Mouse (Mus musculus): ENCODE measurements around the gene Slc30a1. TPM values are rescaled to one million over a fixed set of nuclear protein-coding genes. Genes with fewer than 3 reads are reported as not detected.

The Slc30a1 gene
- polyA plus RNA-seq, 1 experiment from 2014 or later = 3.1 TPM

DNA sequence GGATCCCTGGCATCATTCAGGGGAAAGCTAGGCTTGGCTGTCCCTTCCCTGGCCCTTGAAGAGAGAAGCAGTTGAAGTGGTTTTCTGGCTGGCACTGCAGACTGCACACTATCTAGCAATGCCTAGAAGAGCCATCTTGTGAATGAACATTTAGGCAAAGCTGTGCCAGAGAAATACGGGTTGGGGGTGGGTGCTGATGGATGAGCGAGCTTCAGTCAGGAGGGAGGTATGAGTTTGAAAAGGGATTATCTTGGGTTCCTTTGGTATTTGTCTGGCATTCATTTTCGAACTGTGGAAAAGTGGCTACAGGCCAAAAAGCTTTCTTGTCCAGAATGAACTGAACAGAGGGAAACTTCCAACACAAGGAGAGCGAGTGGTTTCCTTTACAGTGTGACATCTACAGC, 28.0 kb upstream of the Slc30a1 start:
- 54% methylated on average over 4 of the region's 4 CpGs for WGBS
- H3K9ac ChIP-seq = no peak overlapping the region
- no peak overlapping the region for H3K27ac ChIP-seq
- no peaks in the 10 kb centered on the region for H3K27me3 ChIP-seq
- H3K9me3 ChIP-seq = no peaks in the 10 kb centered on the region
- no peak overlapping the region for H3K4me3 ChIP-seq
- no peaks in the 10 kb centered on the region for H3K36me3 ChIP-seq
- no peaks in the 10 kb centered on the region for H3K4me1 ChIP-seq
- ATAC-seq (ENCODE audit: borderline replicate concordance, extremely low read depth, low FRiP score, low TSS enrichment) = no peak
- no peak overlapping the region for H3K4me2 ChIP-seq

DNA sequence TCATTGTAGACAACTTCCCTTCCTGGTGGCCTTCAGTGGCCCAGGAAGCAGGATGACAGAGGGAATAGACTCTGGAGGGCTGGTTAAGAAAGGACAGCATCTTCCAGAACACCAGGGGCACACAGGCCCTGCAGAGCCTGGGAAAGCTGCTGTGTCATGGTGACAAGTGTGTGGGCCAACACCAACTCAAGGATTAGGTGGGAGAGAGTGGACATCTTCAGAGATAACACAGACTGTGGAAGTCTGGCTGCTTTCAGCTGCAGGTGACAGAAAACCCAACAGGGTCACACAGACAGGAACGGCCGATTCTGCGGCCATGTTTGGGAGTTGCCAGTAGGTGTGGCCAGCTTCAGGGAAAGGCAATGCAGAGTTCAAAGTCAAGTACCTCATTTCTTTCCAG, 26.3 kb upstream of the Slc30a1 start:
- no peak for ATAC-seq (ENCODE audit: borderline replicate concordance, extremely low read depth, low FRiP score, low TSS enrichment)
- no peaks in the 10 kb centered on the region for H3K4me1 ChIP-seq
- H3K36me3 ChIP-seq = no peaks in the 10 kb centered on the region
- no peaks in the 10 kb centered on the region for H3K27me3 ChIP-seq
- WGBS = 76% methylated on average over 3 of the region's 3 CpGs
- H3K4me2 ChIP-seq = no peak overlapping the region
- H3K27ac ChIP-seq = no peak overlapping the region
- H3K9me3 ChIP-seq = no peaks in the 10 kb centered on the region
- no peak overlapping the region for H3K9ac ChIP-seq
- H3K4me3 ChIP-seq = no peak overlapping the region

DNA sequence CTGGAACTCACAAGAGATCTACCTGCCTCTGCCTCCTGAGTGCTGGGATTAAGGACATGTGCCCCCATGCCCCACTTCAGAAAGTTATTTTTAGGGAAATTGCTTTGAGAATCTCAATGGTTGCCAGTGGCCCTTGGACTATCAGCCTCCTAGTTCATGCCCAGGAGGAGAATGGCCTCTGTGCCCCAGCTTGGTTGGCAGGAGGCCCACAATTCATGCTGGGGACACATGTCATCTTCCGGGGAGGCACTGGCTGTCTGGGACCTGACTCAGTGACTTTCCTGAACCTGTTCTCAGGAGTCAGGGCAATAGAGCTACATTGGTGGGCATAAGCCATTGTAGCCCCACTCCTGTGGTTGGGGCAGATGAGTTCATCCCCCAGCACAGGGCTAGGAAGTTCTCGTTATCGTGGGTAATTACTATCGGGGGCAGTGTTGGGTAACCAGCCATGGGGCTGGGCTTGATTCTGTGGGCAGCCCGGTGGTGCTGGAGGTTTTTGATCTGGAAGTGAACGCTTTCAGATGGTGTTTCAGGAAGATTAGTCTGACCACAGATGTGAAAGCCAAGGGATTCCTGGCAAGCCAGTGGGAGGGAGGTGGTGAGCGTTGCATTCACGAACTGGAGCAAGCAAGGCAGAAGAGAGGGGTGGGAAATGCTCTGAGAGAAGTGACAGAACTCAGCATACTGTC, 25.5 kb upstream of the Slc30a1 start:
- WGBS = 59% methylated on average over 8 of the region's 8 CpGs
- H3K27me3 ChIP-seq = no peaks in the 10 kb centered on the region
- no peaks in the 10 kb centered on the region for H3K4me1 ChIP-seq
- ATAC-seq (ENCODE audit: borderline replicate concordance, extremely low read depth, low FRiP score, low TSS enrichment) = no peak
- H3K4me3 ChIP-seq = no peak overlapping the region
- H3K9me3 ChIP-seq = no peaks in the 10 kb centered on the region
- no peaks in the 10 kb centered on the region for H3K36me3 ChIP-seq
- H3K4me2 ChIP-seq = no peak overlapping the region
- no peak overlapping the region for H3K9ac ChIP-seq
- H3K27ac ChIP-seq = no peak overlapping the region

DNA sequence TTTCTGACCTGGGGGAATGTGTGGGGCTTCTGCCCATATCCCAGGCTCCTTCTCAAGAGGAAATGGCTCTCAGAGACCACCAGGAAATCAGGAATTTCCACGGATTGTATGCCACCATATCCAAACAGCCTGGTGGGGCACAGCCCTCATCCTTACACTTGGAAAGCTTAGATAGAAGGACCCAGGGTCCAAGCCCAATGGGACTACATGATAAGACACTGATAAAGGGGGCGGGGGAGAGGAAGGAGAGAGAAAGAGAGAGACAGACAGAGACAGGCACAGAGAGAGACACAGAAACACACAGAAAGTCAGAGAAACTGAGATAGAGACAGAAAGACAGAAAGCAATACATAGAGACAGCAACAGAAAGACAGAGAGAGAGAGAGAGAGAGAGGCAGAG, 24.9 kb upstream of the Slc30a1 start:
- Histone ChIP-seq H3K4me1 (no peaks in the 10 kb centered on the region), H3K4me2 (no peak overlapping the region), H3K9ac (no peak overlapping the region), H3K27ac (no peak overlapping the region), H3K9me3 (no peaks in the 10 kb centered on the region), H3K36me3 (no peaks in the 10 kb centered on the region), H3K4me3 (no peak overlapping the region), H3K27me3 (no peaks in the 10 kb centered on the region)
- 57% methylated on average over 2 of the region's 2 CpGs for WGBS
- ATAC-seq (ENCODE audit: borderline replicate concordance, extremely low read depth, low FRiP score, low TSS enrichment) = no peak

DNA sequence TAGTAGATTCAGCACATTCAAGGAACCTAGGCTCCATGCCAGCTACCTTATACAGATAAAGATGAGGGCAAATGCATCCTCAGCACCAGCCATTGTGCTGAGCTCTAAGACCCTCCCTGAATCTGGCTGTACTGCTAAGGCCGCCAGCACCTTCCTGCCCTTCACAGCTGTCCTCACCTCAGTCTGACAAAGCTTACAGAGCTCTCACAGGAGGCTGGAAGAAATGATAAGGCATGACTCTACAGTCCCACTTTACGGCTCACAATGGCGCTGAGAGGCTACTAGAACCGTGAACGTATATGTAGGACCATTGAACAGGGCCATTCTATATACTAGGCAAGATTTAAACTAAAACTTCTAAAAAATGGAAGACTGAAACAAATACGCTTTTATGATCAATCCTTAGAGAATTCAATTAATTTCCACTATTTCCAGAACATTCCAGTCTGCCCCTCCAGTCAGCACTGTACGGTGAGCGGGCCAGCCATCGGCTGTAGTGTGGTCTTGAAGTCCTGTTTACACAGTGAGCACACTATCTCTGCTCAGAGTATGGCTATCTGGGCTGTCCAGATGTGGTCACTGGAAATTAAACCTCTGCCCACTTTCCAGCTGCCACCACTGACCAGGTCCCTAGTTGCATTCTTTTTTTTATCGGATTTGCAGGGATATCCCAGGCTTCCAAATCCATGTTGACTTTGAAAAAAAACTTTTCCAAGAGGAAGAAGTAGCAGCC, 23.9 kb upstream of the Slc30a1 start:
- Histone ChIP-seq H3K27ac (no peak overlapping the region), H3K4me2 (no peak overlapping the region), H3K9me3 (no peaks in the 10 kb centered on the region), H3K4me1 (no peaks in the 10 kb centered on the region), H3K27me3 (no peaks in the 10 kb centered on the region), H3K9ac (no peak overlapping the region), H3K36me3 (no peaks in the 10 kb centered on the region), H3K4me3 (no peak overlapping the region)
- ATAC-seq (ENCODE audit: borderline replicate concordance, extremely low read depth, low FRiP score, low TSS enrichment) = no peak
- 83% methylated on average over 10 of the region's 10 CpGs for WGBS

DNA sequence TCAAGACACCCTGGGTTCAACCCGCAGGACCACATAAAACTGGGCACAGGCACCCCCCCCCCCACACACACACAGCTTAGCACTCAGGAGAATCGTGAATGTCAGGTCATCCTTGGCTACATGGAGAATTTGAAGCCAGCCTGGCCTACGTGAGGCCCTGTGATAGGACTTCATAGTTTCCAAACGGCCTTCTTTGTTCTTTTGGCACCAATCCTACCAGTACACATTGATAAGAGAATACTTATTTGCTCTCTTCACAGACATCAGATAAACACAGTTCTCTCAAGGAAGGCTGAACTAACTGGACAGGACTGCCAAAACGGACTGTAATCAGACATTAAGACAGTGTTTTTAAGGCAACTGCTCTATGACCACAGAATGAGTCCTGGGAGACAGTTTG, 22.9 kb upstream of the Slc30a1 start:
- H3K4me1 ChIP-seq = no peaks in the 10 kb centered on the region
- no peak overlapping the region for H3K4me2 ChIP-seq
- H3K27ac ChIP-seq = no peak overlapping the region
- no peaks in the 10 kb centered on the region for H3K9me3 ChIP-seq
- H3K36me3 ChIP-seq = no peaks in the 10 kb centered on the region
- H3K27me3 ChIP-seq = no peaks in the 10 kb centered on the region
- H3K9ac ChIP-seq = no peak overlapping the region
- no peak for ATAC-seq (ENCODE audit: borderline replicate concordance, extremely low read depth, low FRiP score, low TSS enrichment)
- no peak overlapping the region for H3K4me3 ChIP-seq
- WGBS = 26% methylated on average over 5 of the region's 5 CpGs

DNA sequence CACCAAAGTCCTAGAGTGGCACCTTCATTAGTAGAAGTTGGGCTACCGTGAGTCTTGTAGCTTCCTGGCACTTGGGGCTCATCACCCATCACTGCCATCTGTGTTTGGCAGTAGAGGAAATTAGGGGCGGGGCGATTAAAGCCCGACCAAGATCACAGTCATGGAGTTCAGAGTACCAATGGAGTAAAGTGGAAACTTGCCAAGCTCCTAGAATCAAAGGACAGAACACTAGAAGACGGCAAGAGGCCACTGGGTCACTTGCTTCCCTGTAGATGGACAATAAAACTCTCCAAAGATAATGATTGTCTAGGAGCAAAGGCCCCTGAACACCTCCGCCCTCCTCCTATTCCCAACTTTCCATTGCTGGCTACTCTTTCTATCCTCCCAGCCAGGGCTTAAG, 14.7 kb upstream of the Slc30a1 start:
- Histone ChIP-seq H3K27ac (no peak overlapping the region), H3K4me3 (no peak overlapping the region), H3K9me3 (no peaks in the 10 kb centered on the region), H3K27me3 (no peaks in the 10 kb centered on the region), H3K4me2 (no peak overlapping the region), H3K36me3 (no peaks in the 10 kb centered on the region), H3K9ac (no peak overlapping the region), H3K4me1 (peaks cover 3% of the 10 kb centered on the region)
- 60% methylated on average over 6 of the region's 6 CpGs for WGBS
- no peak for ATAC-seq (ENCODE audit: borderline replicate concordance, extremely low read depth, low FRiP score, low TSS enrichment)

DNA sequence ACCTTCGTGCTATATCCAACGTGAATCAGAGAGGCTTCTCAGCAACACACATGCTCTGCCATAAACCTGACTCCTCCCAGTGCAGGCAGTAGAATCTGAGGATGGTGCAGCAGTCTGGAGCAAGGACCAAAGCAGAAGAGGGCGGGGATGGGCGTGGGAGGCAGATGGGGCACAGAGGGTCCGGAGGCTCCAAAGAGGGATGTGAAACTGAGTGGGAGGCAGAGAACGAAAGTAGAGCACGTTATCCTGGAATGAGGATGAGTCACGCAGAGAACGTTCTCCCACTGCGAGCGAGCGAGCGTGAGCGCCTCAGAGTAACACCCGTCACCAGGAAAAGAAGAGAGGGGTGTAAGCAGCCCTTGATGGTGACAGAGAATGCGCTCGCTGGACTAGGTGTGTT, 12.2 kb upstream of the Slc30a1 start:
- no peak overlapping the region for H3K4me3 ChIP-seq
- H3K4me1 ChIP-seq = peaks cover 13% of the 10 kb centered on the region
- H3K9me3 ChIP-seq = no peaks in the 10 kb centered on the region
- H3K27me3 ChIP-seq = no peaks in the 10 kb centered on the region
- H3K9ac ChIP-seq = no peak overlapping the region
- no peaks in the 10 kb centered on the region for H3K36me3 ChIP-seq
- no peak overlapping the region for H3K4me2 ChIP-seq
- 78% methylated on average over 17 of the region's 17 CpGs for WGBS
- H3K27ac ChIP-seq = no peak overlapping the region
- ATAC-seq (ENCODE audit: borderline replicate concordance, extremely low read depth, low FRiP score, low TSS enrichment) = no peak

DNA sequence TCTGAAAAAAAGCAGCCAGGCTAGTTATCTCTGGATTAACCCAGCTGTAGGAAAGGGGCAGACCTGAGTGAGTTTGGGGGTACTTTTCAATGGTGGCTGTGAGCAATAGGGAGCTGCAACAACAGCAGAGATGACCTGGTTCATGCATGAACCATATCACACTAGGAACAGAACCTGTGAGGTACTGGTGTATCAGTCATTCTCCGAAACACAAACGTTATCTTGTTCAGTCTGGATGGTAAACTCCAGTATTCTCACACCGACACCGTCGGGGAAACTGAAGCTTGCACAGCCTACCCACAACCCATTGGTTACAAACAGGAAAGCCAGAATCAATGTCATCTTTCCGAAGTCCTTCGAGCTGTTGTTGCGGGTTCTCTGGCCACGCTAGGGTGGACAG, 11.7 kb upstream of the Slc30a1 start:
- Histone ChIP-seq H3K4me1 (peaks cover 13% of the 10 kb centered on the region), H3K36me3 (no peaks in the 10 kb centered on the region), H3K4me3 (no peak overlapping the region), H3K4me2 (no peak overlapping the region), H3K27me3 (no peaks in the 10 kb centered on the region), H3K27ac (no peak overlapping the region), H3K9me3 (no peaks in the 10 kb centered on the region), H3K9ac (no peak overlapping the region)
- no peak for ATAC-seq (ENCODE audit: borderline replicate concordance, extremely low read depth, low FRiP score, low TSS enrichment)
- 81% methylated on average over 9 of the region's 9 CpGs for WGBS

DNA sequence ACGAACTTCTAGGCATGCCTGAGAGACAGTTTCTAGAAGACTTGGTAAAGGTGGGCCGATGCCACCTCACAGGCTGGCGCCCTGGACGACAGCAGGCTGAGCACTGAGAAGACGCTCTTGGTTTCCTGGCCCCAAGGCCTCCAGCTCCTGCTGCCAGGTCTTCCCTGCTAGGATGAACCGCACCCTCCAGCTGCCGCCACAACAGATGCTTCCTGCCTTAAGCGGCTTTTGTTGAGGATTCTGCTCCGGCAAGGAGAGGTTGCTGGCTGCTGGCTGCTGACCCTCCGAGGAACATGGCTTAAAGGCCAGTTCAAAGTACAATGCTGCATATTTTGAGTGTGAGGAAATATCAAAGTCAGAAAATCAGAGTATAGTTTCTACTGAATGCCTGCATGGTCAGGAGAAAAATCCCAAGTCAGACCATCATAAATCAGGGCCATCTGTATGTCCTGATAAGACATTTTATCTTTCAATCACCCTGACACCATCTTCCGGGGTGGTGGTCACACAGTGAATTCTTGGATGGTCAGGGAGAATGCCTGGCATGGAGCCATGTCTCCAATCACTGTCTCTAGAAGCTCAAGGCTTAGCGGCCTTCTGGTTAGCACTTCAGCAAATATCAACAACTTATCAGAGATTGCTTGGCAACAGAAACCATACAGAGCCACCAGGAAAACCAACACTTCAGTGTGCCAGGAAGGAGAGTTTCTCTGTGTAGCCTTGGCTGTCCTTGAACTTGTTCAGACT, 9.6 kb upstream of the Slc30a1 start:
- H3K9ac ChIP-seq = no peak overlapping the region
- peaks cover 13% of the 10 kb centered on the region for H3K4me1 ChIP-seq
- H3K27ac ChIP-seq = peak overlapping the region; percentile 67
- no peaks in the 10 kb centered on the region for H3K27me3 ChIP-seq
- no peaks in the 10 kb centered on the region for H3K36me3 ChIP-seq
- 0 out of 2 replicates have a peak, but pooled peaks have one; percentile 45 for ATAC-seq (ENCODE audit: borderline replicate concordance, extremely low read depth, low FRiP score, low TSS enrichment)
- no peak overlapping the region for H3K4me2 ChIP-seq
- H3K9me3 ChIP-seq = no peaks in the 10 kb centered on the region
- no peak overlapping the region for H3K4me3 ChIP-seq
- 39% methylated on average over 12 of the region's 12 CpGs for WGBS

DNA sequence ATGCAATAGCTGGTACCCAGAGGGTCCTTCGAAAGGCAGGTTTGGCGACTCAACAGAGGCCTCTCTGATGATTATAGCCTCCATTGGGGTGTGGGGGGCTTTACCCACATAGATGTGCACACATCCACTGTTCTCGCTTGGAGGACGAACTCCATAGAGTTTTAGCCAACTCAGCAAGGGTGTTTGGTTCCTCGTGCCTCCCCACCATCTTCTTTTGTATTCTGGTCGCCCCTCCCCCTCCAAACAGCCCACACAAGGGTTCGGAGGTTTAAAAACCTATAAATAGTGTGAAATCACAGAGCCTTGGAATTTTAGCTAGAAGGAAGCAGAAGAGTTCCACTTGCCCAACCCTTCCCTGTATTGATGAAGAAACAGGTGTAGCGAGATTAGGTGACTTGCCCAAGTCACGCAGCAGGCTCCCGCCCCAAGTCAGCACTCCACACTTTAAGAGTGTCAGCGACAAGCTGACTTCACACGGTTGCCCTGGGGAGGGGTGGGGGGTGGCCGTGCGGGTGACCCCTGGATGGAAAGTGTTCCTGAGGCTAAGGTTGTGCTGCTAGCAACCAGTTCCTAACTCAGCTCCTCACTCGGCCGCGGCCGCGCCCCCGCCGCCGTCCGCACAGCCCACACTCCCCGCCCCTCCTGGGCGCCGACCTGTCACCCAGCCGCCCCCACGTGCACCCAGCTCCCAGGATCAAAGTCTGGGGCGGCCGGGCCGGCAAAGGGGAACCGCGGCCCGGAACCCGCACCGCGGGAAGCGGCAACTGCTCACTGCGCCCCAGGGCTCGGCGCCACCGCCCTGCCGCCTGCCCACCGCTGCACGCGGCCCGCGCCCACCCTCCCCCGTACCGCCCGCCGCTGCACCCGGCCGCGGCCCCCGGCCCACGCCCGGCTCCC, 682 bp upstream of the Slc30a1 start:
- Histone ChIP-seq H3K36me3 (peaks cover 8% of the 10 kb centered on the region), H3K9me3 (no peaks in the 10 kb centered on the region), H3K4me1 (peaks cover 40% of the 10 kb centered on the region), H3K4me3 (peak overlapping the region; percentile 75), H3K27ac (peak overlapping the region; percentile 16; the same call in 1 of the 2 replicates), H3K4me2 (peak overlapping the region; percentile 86), H3K9ac (peak overlapping the region; percentile 58), H3K27me3 (no peaks in the 10 kb centered on the region)
- peak; percentile 72 for ATAC-seq (ENCODE audit: borderline replicate concordance, extremely low read depth, low FRiP score, low TSS enrichment)
- 4% methylated on average over 41 of the region's 58 CpGs for WGBS
